Mouse (Mus musculus): ENCODE measurements around the gene Proser2.

DNA sequence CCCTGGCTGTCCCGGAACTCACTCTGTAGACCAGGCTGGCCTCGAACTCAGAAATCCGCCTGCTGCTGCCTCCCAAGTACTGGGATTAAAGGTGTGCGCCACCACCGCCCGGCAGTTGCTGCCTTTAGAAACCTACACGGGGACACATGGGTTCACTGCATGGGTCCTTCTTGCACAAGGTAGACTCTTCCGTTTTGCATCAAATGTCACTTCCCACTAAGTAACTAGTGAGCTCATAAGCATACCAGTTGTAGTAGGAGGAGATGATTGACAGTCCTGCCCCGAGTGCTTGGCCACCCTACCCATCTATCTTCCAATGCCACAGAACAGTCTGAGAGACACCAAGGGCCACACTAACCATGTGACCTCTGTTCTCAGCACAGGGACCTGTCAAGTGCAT, 29.2 kb upstream of the Proser2 start:
- TF ChIP-seq CTCF (IDR thresholded peaks at IDR 0.05; ENCODE audit: control insufficient read depth, insufficient read depth, insufficient read length) (no peak), USF1 (IDR thresholded peaks at IDR 0.05; ENCODE audit: low read depth) (no peak), CEBPB (IDR thresholded peaks at IDR 0.05; ENCODE audit: low read depth) (no peak), MYOD1 (IDR thresholded peaks at IDR 0.05; ENCODE audit: control insufficient read depth, insufficient read length, low read depth) (no peak), MAX (IDR thresholded peaks at IDR 0.05) (no peak), MYOG (IDR thresholded peaks at IDR 0.05; ENCODE audit: control insufficient read depth, extremely low read depth, insufficient read length) (no peak)

Data from C2C12 (cell line).